Comparison of ENCODE assay signal across 14 mouse cellular contexts in the genomic region with DNA sequence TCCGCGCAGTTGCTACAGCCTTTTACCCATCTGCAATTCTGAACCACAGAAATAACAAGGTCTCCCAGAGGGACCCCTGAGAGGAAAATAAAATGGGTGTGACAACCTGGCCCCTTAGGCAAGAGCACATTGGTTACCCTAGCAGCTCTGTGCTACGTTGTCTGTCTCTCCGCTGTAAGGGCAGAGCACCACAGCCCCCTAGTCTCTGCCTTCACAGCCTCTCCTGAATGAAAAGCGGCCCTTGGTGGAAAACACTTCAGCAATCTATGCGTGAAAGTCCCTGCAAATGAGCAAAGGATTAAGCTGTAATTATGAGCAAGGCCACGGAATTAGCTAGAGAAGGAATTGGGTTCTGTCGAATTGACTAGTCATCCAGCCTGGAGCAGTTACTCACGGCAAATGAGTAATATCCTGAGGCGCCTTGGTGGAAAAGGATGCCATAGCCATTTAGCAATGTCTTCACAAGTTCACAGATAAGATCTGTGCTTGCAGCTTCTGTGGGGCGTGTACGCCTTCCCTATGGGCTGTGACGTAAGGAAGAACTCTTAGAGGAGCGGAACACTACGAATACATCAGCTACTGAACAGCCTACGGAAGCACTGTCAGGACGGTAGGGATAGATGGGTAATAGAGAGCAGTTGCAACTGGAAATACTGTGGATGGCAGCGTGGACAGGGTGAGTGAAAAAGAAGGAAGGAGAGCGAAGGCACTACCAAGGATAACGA.
"Had no signal": no experiment of that assay in that cellular context is flagged by ENCODE, and none has a peak within 500 bp of the region (broad histone marks: within the 10 kb centered on the region; RNA-seq: fewer than 3 reads in every experiment).

No protein-coding gene starts in this region.

- H3K9ac ChIP-seq: liver, embryonic 15.5 days; midbrain, embryonic 15.5 days; neural tube, embryonic 13.5 days had no signal

- H3K4me3 ChIP-seq: left cerebral cortex, adult 2 months; limb, embryonic 10.5 days; liver, embryonic 15.5 days; midbrain, embryonic 10.5 days; midbrain, embryonic 15.5 days; neural tube, embryonic 13.5 days had no signal

- H3K4me1 ChIP-seq: limb, embryonic 10.5 days; liver, embryonic 15.5 days; midbrain, embryonic 10.5 days; neural tube, embryonic 13.5 days had no signal

- H3K9me3 ChIP-seq: limb, embryonic 10.5 days; liver, embryonic 15.5 days; midbrain, embryonic 15.5 days had no signal

- H3K27ac ChIP-seq: left cerebral cortex, adult 2 months; limb, embryonic 10.5 days; liver, embryonic 15.5 days; midbrain, embryonic 10.5 days; midbrain, embryonic 15.5 days; neural tube, embryonic 13.5 days had no signal

- DNase-seq: kidney, postnatal 25 days; lung, adult 2 months; lung, postnatal 4 days; right cerebral cortex, adult 18-20 months; right cerebral cortex, postnatal 4 days; spleen, adult 18-20 months; thymus, postnatal 36 days had no signal

- H3K36me3 ChIP-seq: limb, embryonic 10.5 days; liver, embryonic 15.5 days; midbrain, embryonic 10.5 days; midbrain, embryonic 15.5 days; neural tube, embryonic 13.5 days had no signal

- ATAC-seq: lung, postnatal 0 days; midbrain, embryonic 15.5 days had no signal
